In the genomic region with DNA sequence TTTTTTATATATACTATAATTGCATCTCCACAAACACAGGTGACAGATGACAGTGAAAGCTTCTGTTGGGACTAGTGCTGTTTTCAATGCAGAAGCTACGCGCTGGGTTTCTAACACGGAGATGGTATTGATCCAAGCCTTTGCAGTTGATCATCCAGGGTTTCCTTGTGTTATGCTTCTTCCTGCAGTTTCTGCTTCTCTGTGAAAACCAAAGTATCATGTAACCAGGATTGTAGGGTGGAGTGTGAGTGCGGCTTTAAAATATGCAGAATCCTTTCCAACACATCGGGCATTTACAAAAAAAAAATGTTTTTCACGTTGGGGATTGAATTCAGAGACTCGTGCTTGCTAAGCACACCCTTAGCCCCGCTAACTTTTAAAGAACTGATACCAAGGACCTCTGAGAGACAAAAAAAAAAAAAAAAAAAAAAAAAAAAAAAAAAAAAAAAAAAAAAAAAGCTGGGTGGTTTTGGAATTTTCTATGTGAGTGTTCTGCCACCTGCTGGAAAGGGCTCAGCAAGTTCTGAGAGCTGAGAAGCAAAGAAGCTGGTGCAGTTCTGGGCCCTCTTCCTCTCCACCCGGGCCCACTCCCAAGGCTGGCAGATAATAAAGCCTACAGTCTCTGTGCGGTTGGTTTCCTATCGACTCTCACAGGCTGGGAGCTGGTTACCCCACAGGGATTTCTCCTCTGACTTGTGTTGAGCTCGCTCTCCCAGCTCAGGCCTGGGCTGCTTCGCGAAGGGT, we compare ENCODE assay signal across 9 mouse cellular contexts.
DNase-seq lines count a peak whose midpoint lies in the region; ATAC-seq and TF ChIP-seq lines count a peak whose summit lies in the region.
"Had no signal": no experiment of that assay in that cellular context is flagged by ENCODE, and none has a peak within 500 bp of the region (broad histone marks: within the 10 kb centered on the region; RNA-seq: fewer than 3 reads in every experiment).

No protein-coding gene starts in this region.

- no peak overlapping the region for H3K9ac ChIP-seq in forebrain, embryonic 13.5 days
- H3K9ac ChIP-seq: liver, embryonic 13.5 days had no signal

- TF ChIP-seq CTCF in lung, adult 2 months (IDR thresholded peaks at IDR 0.05; ENCODE audit: insufficient read depth, low read length) = peak; percentile 45; the same call in 1 of the 2 replicates

- no peak overlapping the region for H3K27ac ChIP-seq in forebrain, embryonic 13.5 days
- H3K27ac ChIP-seq: liver, embryonic 13.5 days had no signal

- TF ChIP-seq POLR2A in lung, adult 2 months (IDR thresholded peaks at IDR 0.05; ENCODE audit: borderline replicate concordance, extremely low read depth, low read depth, low read length) = no peak

- H3K27me3 ChIP-seq in forebrain, embryonic 13.5 days = no peaks in the 10 kb centered on the region
- H3K27me3 ChIP-seq: liver, embryonic 13.5 days had no signal

- 0 out of 2 replicates have a peak, but pooled peaks have one; percentile 61 for ATAC-seq in cerebellum, adult (ENCODE audit: insufficient number of reproducible peaks, low FRiP score, low TSS enrichment)
- ATAC-seq in forebrain, embryonic 13.5 days = peak; percentile 24; the same call in 1 of the 2 replicates

- no peaks in the 10 kb centered on the region for H3K36me3 ChIP-seq in forebrain, embryonic 13.5 days (ENCODE audit: poor library complexity, severe bottlenecking)
- H3K36me3 ChIP-seq: liver, embryonic 13.5 days had no signal

- 60% methylated on average over 14 of the region's 14 CpGs for WGBS in forebrain, embryonic 13.5 days
- WGBS in lung, adult 2 months = 56% methylated on average over 14 of the region's 14 CpGs

- H3K9me3 ChIP-seq in forebrain, embryonic 13.5 days (replicated peaks) = no peaks in the 10 kb centered on the region
- H3K9me3 ChIP-seq: liver, embryonic 13.5 days had no signal

- no peak overlapping the region for H3K4me3 ChIP-seq in forebrain, embryonic 13.5 days
- H3K4me3 ChIP-seq in lung, adult 2 months (replicated peaks; ENCODE audit: extremely low read depth, low read depth, low read length) = no peak overlapping the region
- H3K4me3 ChIP-seq: liver, embryonic 13.5 days had no signal

- no peak overlapping the region for H3K4me2 ChIP-seq in forebrain, embryonic 13.5 days
- H3K4me2 ChIP-seq: liver, embryonic 13.5 days had no signal

- H3K4me1 ChIP-seq in forebrain, embryonic 13.5 days = no peaks in the 10 kb centered on the region
- no peaks in the 10 kb centered on the region for H3K4me1 ChIP-seq in lung, adult 2 months (ENCODE audit: control insufficient read depth, insufficient read depth, low read length)
- H3K4me1 ChIP-seq: liver, embryonic 13.5 days had no signal

- DNase-seq in heart, adult 11 months = peak; percentile 85
- DNase-seq in heart, postnatal 25 days (ENCODE audit: low spot score) = no peak
- DNase-seq in heart, postnatal 10 days = peak; percentile 43 to 62
- peak; percentile 59 to 75 for DNase-seq in kidney, postnatal 4 days
- no peak for DNase-seq in lung, adult 2 months
- DNase-seq in right cerebral cortex, adult 2 months (ENCODE audit: low spot score in 2 of 2) = peak; percentile 62
- DNase-seq: liver, embryonic 13.5 days had no signal

- intact Hi-C loops in heart, postnatal 25 days (cut with DNase I) = loop anchor here (2.0 to 5.0 kb wide), 5 partner anchors 135 to 625 kb away; partner anchors contain the start of gene Arhgap5
- intact Hi-C loops in heart, postnatal 10 days (cut with DNase I) = loop anchor here (2.0 to 5.0 kb wide), 5 partner anchors 135 to 627 kb away; partner anchors contain the start of gene Arhgap5

Comparison
In these comparisons a context has a peak if more than half of its experiments do, and no peak if none do; other contexts are left out.
1. DNase-seq: peak in heart, adult 11 months (single experiment), heart, postnatal 10 days (2 of 2), kidney, postnatal 4 days (2 of 2) and right cerebral cortex, adult 2 months (2 of 2); none in heart, postnatal 25 days (single experiment) and lung, adult 2 months (single experiment).